In genomic region chr7:78566617-78567016, GRCm38 (mm10) we compare ENCODE assay signal across 8 mouse cellular contexts.
A peak's percentile ranks its signal among the peaks of the same experiment; 100 is the strongest.
DNase-seq lines count a peak whose midpoint lies in the region; ATAC-seq and TF ChIP-seq lines count a peak whose summit lies in the region.

No protein-coding gene starts in this region.

- 48% methylated on average over 3 of the region's 3 CpGs for WGBS in lung, embryonic 14.5 days
- WGBS in olfactory bulb, adult 2 months, result 45% methylated on average over 3 of the region's 3 CpGs

- ATAC-seq in lung, embryonic 14.5 days (ENCODE audit: insufficient read depth), result no peak

- no peaks in the 10 kb centered on the region for H3K27me3 ChIP-seq in lung, embryonic 14.5 days (ENCODE audit: insufficient read depth, low read length)

- TF ChIP-seq CTCF in lung, embryonic 14.5 days (IDR thresholded peaks at IDR 0.05; ENCODE audit: low read depth), result peak; percentile 73
- TF ChIP-seq CTCF in olfactory bulb, adult 2 months (IDR thresholded peaks at IDR 0.05; ENCODE audit: insufficient read depth, low read depth, low read length), result peak; percentile 36; the same call in 1 of the 2 replicates

- H3K36me3 ChIP-seq in lung, embryonic 14.5 days (ENCODE audit: insufficient read depth), result no peaks in the 10 kb centered on the region

- H3K4me2 ChIP-seq in lung, embryonic 14.5 days, result no peak overlapping the region

- no peaks in the 10 kb centered on the region for H3K9me3 ChIP-seq in lung, embryonic 14.5 days (ENCODE audit: low read depth, low read length)

- no peak overlapping the region for H3K4me3 ChIP-seq in lung, embryonic 14.5 days (ENCODE audit: low read depth, low read length)
- no peak overlapping the region for H3K4me3 ChIP-seq in olfactory bulb, adult 2 months (ENCODE audit: insufficient read depth, low read depth, low read length)

- TF ChIP-seq POLR2A in olfactory bulb, adult 2 months (IDR thresholded peaks at IDR 0.05; ENCODE audit: insufficient read depth, low read depth, low read length), result no peak

- H3K27ac ChIP-seq in lung, embryonic 14.5 days (ENCODE audit: low read depth), result no peak overlapping the region
- no peak overlapping the region for H3K27ac ChIP-seq in olfactory bulb, adult 2 months (ENCODE audit: insufficient read depth, low read depth, low read length)

- 0 out of 2 replicates have a peak, but pooled peaks cover 4% of the 10 kb centered on the region for H3K4me1 ChIP-seq in lung, embryonic 14.5 days (ENCODE audit: insufficient read depth)
- peaks cover 12% of the 10 kb centered on the region for H3K4me1 ChIP-seq in olfactory bulb, adult 2 months (ENCODE audit: control insufficient read depth, insufficient read depth, low read length)

- no peak overlapping the region for H3K9ac ChIP-seq in lung, embryonic 14.5 days

- peak; percentile 85 for DNase-seq in cerebellum, adult 9-10 months
- DNase-seq in cerebellum, adult 11 months, result no peak
- DNase-seq in lung, embryonic 14.5 days, result peak; percentile 67
- no peak for DNase-seq in lung, adult 18-20 months
- DNase-seq in c-Kit-positive CD71-positive TER-119-positive erythroid progenitor cells, embryonic 14.5 days (ENCODE audit: low spot score), result peak; percentile 20
- no peak for DNase-seq in ovary, postnatal 14 days (ENCODE audit: low spot score)
- DNase-seq in spleen, adult 12 weeks (ENCODE audit: low spot score), result no peak

Comparison
In these comparisons a context has a peak if more than half of its experiments do, and no peak if none do; other contexts are left out.
1. DNase-seq: peak in cerebellum, adult 9-10 months (single experiment), lung, embryonic 14.5 days (single experiment) and c-Kit-positive CD71-positive TER-119-positive erythroid progenitor cells, embryonic 14.5 days (single experiment); none in cerebellum, adult 11 months (single experiment), lung, adult 18-20 months (0 of 2), ovary, postnatal 14 days (single experiment) and spleen, adult 12 weeks (single experiment).